Comparison of ENCODE assay signal across 8 mouse cellular contexts in the genomic region with DNA sequence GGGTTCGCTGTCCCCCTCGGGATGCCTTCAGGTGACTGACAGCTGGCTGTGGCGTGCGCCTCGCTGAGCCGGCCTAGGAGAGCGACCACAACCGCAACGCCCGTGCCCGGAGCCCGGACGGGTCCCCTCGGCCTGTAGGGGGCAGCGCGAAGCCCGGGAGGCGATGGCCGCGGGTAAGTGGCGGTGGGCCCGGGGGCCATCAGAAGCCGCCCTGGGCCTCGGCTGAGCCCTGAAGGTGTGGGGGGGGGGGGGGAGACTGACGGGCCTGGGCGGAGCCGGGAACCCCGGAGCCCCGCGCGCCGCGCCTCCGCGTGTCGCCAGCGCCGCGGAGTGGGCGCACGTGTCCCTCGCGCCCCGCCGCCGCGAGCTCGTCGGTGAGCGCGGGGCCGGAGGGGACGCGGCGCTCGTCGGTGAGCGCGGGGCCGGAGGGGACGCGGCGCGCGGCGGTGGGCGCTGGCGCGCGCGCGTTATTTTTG. TPM values are rescaled to one million over a fixed set of nuclear protein-coding genes. Genes with fewer than 3 reads are reported as not detected.
DNase-seq lines count a peak whose midpoint lies in the region; ATAC-seq and TF ChIP-seq lines count a peak whose summit lies in the region.

No protein-coding gene starts in this region.

- no peaks in the 10 kb centered on the region for H3K36me3 ChIP-seq in E14TG2a.4 (ENCODE audit: insufficient read depth, low read length)
- H3K36me3 ChIP-seq in forebrain, embryonic 12.5 days (replicated peaks): no peaks in the 10 kb centered on the region
- no peaks in the 10 kb centered on the region for H3K36me3 ChIP-seq in thymus, adult 2 months (ENCODE audit: control insufficient read depth, insufficient read depth, low read length)

- no peaks in the 10 kb centered on the region for H3K9me3 ChIP-seq in E14TG2a.4 (ENCODE audit: low read length)
- no peaks in the 10 kb centered on the region for H3K9me3 ChIP-seq in forebrain, embryonic 12.5 days

- peaks cover 7% of the 10 kb centered on the region; the same call in 1 of the 2 replicates for H3K4me1 ChIP-seq in E14TG2a.4 (replicated peaks; ENCODE audit: low read depth, low read length)
- H3K4me1 ChIP-seq in forebrain, embryonic 12.5 days: peaks cover 20% of the 10 kb centered on the region
- H3K4me1 ChIP-seq in thymus, adult 2 months (replicated peaks; ENCODE audit: control insufficient read depth, insufficient read depth, low read length): peaks cover 7% of the 10 kb centered on the region

- intact Hi-C loops in heart, postnatal 25 days (cut with DNase I): loop anchor here (2.0 to 5.0 kb wide), 4 partner anchors 40 to 288 kb away; partner anchors contain the start of gene Dazl

- peak overlapping the region; percentile 85 for H3K4me3 ChIP-seq in E14TG2a.4 (replicated peaks; ENCODE audit: low read length)
- peak overlapping the region; percentile 91 for H3K4me3 ChIP-seq in forebrain, embryonic 12.5 days (replicated peaks)
- peak overlapping the region; percentile 90 for H3K4me3 ChIP-seq in layer of hippocampus, adult 2 months
- peak overlapping the region; percentile 75 for H3K4me3 ChIP-seq in thymus, adult 2 months (ENCODE audit: control insufficient read depth, insufficient read depth, low read length)

- WGBS in forebrain, embryonic 12.5 days: under 1% methylated on average over 38 of the region's 72 CpGs
- under 1% methylated on average over 68 of the region's 72 CpGs for WGBS in thymus, adult 2 months

- H3K27ac ChIP-seq in forebrain, embryonic 12.5 days: peak overlapping the region; percentile 95
- peak overlapping the region; percentile 94 for H3K27ac ChIP-seq in layer of hippocampus, adult 2 months
- peak overlapping the region; percentile 32; the same call in 1 of the 2 replicates for H3K27ac ChIP-seq in thymus, adult 2 months (ENCODE audit: control insufficient read depth, insufficient read depth, low read length)

- peak overlapping the region; percentile 75 for H3K4me2 ChIP-seq in forebrain, embryonic 12.5 days

- peak; percentile 87 for ATAC-seq in forebrain, embryonic 12.5 days (ENCODE audit: low FRiP score)

- TF ChIP-seq POLR2A in thymus, adult 2 months (IDR thresholded peaks at IDR 0.05; ENCODE audit: control insufficient read depth, extremely low read depth, insufficient read depth, low read length, poor library complexity): no peak

- TF ChIP-seq CTCF in E14TG2a.4 (conservative IDR thresholded peaks at IDR 0.05; ENCODE audit: low read length): no peak
- TF ChIP-seq CTCF in layer of hippocampus, adult 2 months (conservative IDR thresholded peaks at IDR 0.05): peak; percentile 73
- TF ChIP-seq CTCF in thymus, adult 2 months (IDR thresholded peaks at IDR 0.05; ENCODE audit: borderline replicate concordance, control insufficient read depth, extremely low read depth, insufficient read depth, low read length, poor library complexity): peak; percentile 73

- peak overlapping the region; percentile 89 for H3K9ac ChIP-seq in forebrain, embryonic 12.5 days

- DNase-seq in brain, embryonic 18.5 days (ENCODE audit: low read depth, low spot score): peak; percentile 34
- DNase-seq in heart, postnatal 25 days (ENCODE audit: low spot score): peak; percentile 42
- DNase-seq in layer of hippocampus, adult 2 months (ENCODE audit: low spot score in 2 of 2): peak in 1 of 2 experiments; percentile 41
- peak; percentile 80 for DNase-seq in lung, postnatal 10 days
- peak; percentile 53 for DNase-seq in ovary, adult 18-20 months (ENCODE audit: low spot score)
- peak; percentile 70 for DNase-seq in thymus, adult 2 months

- peaks cover 43% of the 10 kb centered on the region for H3K27me3 ChIP-seq in E14TG2a.4 (ENCODE audit: insufficient read depth, low read length)
- H3K27me3 ChIP-seq in forebrain, embryonic 12.5 days: peaks cover 7% of the 10 kb centered on the region; the same call in 1 of the 2 replicates
- H3K27me3 ChIP-seq in thymus, adult 2 months (ENCODE audit: control insufficient read depth, insufficient read depth, low read length): no peaks in the 10 kb centered on the region

RNA-seq across cellular contexts. Expression of gene Plcl2, which starts 0.4 kb away (rescaled TPM):
- 8.3 and 9.4 TPM in 2 replicates for polyA plus RNA-seq in forebrain, embryonic 12.5 days (2016; fragmentation: Nextera tagmentation; extraction: Ambion mirVana)
- 1 to 10 TPM; 8.3 to 9.5 TPM for total RNA-seq in heart, postnatal 25 days (2021)
- total RNA-seq in layer of hippocampus, adult 2 months (2021): 10 to 100 TPM; 55.1 to 58.0 TPM
- polyA plus RNA-seq in thymus, adult 2 months (2012; rRNA removed): 11.4 and 13.5 TPM in 2 replicates

Comparison
In these comparisons a context has a peak if more than half of its experiments do, and no peak if none do; other contexts are left out.
1. H3K27ac ChIP-seq: peak in every context shown above with its lines; median percentile 95 in forebrain, embryonic 12.5 days; 94 in layer of hippocampus, adult 2 months; 32 in thymus, adult 2 months.
2. RNA of gene Plcl2, which starts 0.4 kb away (total RNA-seq): 55.1 to 58.0 TPM in layer of hippocampus, adult 2 months; 8.3 to 9.5 TPM in heart, postnatal 25 days; every median in the first group is over 4 times any median in the second.
3. Peak in every context shown above with its lines, with median percentiles within 50 percentile points of each other: H3K4me3 ChIP-seq.